Mouse (Mus musculus) gastrocnemius, postnatal 14 days (tissue): Measurements from ENCODE around the gene Rdh1. TPM values are rescaled to one million over a fixed set of nuclear protein-coding genes. Genes with fewer than 3 reads are reported as not detected.
"Not testable (repeated sequence)": the region's sequence is repeated elsewhere in the genome, so short reads cannot be mapped to it uniquely, and the experiment has no call there.

Experiments used
- DNase-seq: peaks from one replicate; pipeline ENCODE4 v3.0.0; 2021; ENCODE audit warnings: mixed read lengths
- intact Hi-C: fragments of 180-260 bp; cut with DNase I; formaldehyde crosslinking; loops from one replicate; pipeline ENCODE4 v1.15.1; 2025; ENCODE audit warnings: low total_unique reads
- total RNA-seq, 2 experiments: library from RNA; stranded (reverse); gene quantifications; 2 replicates each; pipeline ENCODE4 v1.2.3; 2021

Rdh1 gene
- total RNA-seq, 2 experiments from 2014 or later = 0.16 TPM; not detected in 1

- peak; percentile 42 for DNase-seq
- intact Hi-C loops = loop anchor here (5.0 kb wide), 1 partner anchor 188 kb away; no protein-coding TSS in a partner anchor
These were observed 14.9 kb upstream of the Rdh1 start for GRCm38 (mm10) chr10:127744661-127745060.

- intact Hi-C loops = loop anchor here (5.0 kb wide), 1 partner anchor 186 kb away; no protein-coding TSS in a partner anchor
- no peak for DNase-seq
These were observed 13.6 kb upstream of the Rdh1 start for GRCm38 (mm10) chr10:127745886-127746285.

GRCm38 (mm10) chr10:127747254-127747653, 12.3 kb upstream of the Rdh1 start:
- DNase-seq = no peak
- intact Hi-C loops = loop anchor here (5.0 kb wide), 1 partner anchor 185 kb away; no protein-coding TSS in a partner anchor

- intact Hi-C loops = loop anchor here (5.0 kb wide), 1 partner anchor 183 kb away; no protein-coding TSS in a partner anchor
- no peak for DNase-seq
These were observed 10.5 kb upstream of the Rdh1 start for GRCm38 (mm10) chr10:127748847-127749612.

- intact Hi-C loops = no loop called here
- DNase-seq = no peak
These were observed 9.3 kb upstream of the Rdh1 start for GRCm38 (mm10) chr10:127750136-127750777.

GRCm38 (mm10) chr10:127751548-127751947, 8.0 kb upstream of the Rdh1 start, which contains the start of gene Gpr182:
Gene Gpr182 (minus strand): TSS chr10:127751732.
- DNase-seq = no peak
- intact Hi-C loops = no loop called here

- intact Hi-C loops = no loop called here
- DNase-seq = no peak
These were observed 4.9 kb upstream of the Rdh1 start for GRCm38 (mm10) chr10:127754566-127755166.

GRCm38 (mm10) chr10:127755246-127755645, 4.3 kb upstream of the Rdh1 start:
- intact Hi-C loops = no loop called here
- DNase-seq = no peak

GRCm38 (mm10) chr10:127755770-127756468, 3.6 kb upstream of the Rdh1 start:
- intact Hi-C loops = no loop called here
- DNase-seq = no peak

GRCm38 (mm10) chr10:127762926-127763325, 3.4 kb downstream of the Rdh1 start:
- DNase-seq, intact Hi-C loops: not testable (repeated sequence)

- intact Hi-C loops = no loop called here
- no peak for DNase-seq
These were observed 4.6 kb downstream of the Rdh1 start for GRCm38 (mm10) chr10:127763914-127764680.

GRCm38 (mm10) chr10:127766564-127766963, 7.0 kb downstream of the Rdh1 start:
- intact Hi-C loops = no loop called here
- no peak for DNase-seq

- intact Hi-C loops = no loop called here
- DNase-seq = no peak
These were observed 16.5 kb downstream of the Rdh1 start, which contains the start of gene Rdh9 for GRCm38 (mm10) chr10:127776011-127776410. Gene Rdh9 (plus strand): TSS chr10:127776386.

GRCm38 (mm10) chr10:127782321-127782720, 22.8 kb downstream of the Rdh1 start:
- intact Hi-C loops, DNase-seq: not testable (repeated sequence)

- intact Hi-C loops, DNase-seq: not testable (repeated sequence)
These were observed 25.9 kb downstream of the Rdh1 start for GRCm38 (mm10) chr10:127785411-127785810.

GRCm38 (mm10) chr10:127799295-127799694, 39.8 kb downstream of the Rdh1 start:
- no peak for DNase-seq
- intact Hi-C loops = no loop called here

GRCm38 (mm10) chr10:127800891-127801290, 41.4 kb downstream of the Rdh1 start, which contains the start of gene Rdh16:
Gene Rdh16 (plus strand): TSS chr10:127801152.
- DNase-seq = no peak
- intact Hi-C loops = no loop called here

- no peak for DNase-seq
- intact Hi-C loops = no loop called here
These were observed 42.1 kb downstream of the Rdh1 start for GRCm38 (mm10) chr10:127801612-127802011.

- intact Hi-C loops = no loop called here
These were observed 42.7 kb downstream of the Rdh1 start for GRCm38 (mm10) chr10:127802236-127802635.

More at GRCm38 (mm10) chr10:127802236-127802635, 42.7 kb downstream of the Rdh1 start:
- no peak for DNase-seq
